Comparison of ENCODE assay signal across 8 mouse cellular contexts in genomic region chr11:75152603-75153557, GRCm38 (mm10). TPM values are rescaled to one million over a fixed set of nuclear protein-coding genes. Genes with fewer than 3 reads are reported as not detected.
A peak's percentile ranks its signal among the peaks of the same experiment; 100 is the strongest.
DNase-seq lines count a peak whose midpoint lies in the region; ATAC-seq and TF ChIP-seq lines count a peak whose summit lies in the region.

No protein-coding gene starts in this region.

- TF ChIP-seq POLR2A in kidney, adult 2 months (IDR thresholded peaks at IDR 0.05; ENCODE audit: low read depth, low read length): no peak
- no peak for TF ChIP-seq POLR2A in cerebellum, adult 2 months (IDR thresholded peaks at IDR 0.05; ENCODE audit: borderline replicate concordance, insufficient read depth, low read length)

- peaks cover 12% of the 10 kb centered on the region; the same call in 1 of the 2 replicates for H3K4me1 ChIP-seq in kidney, adult 2 months (ENCODE audit: control insufficient read depth, insufficient read depth, low read length)
- H3K4me1 ChIP-seq in cerebellum, adult 2 months (ENCODE audit: control insufficient read depth, insufficient read depth, low read length): peaks cover 38% of the 10 kb centered on the region
- peaks cover 13% of the 10 kb centered on the region for H3K4me1 ChIP-seq in liver, postnatal 0 days (ENCODE audit: insufficient read depth)

- DNase-seq in kidney, adult 2 months: peak; percentile 70
- no peak for DNase-seq in kidney, adult 11 months
- peak; percentile 80 to 89 for DNase-seq in cerebellum, adult 2 months
- peak; percentile 68 to 76 for DNase-seq in heart, postnatal 10 days
- DNase-seq in liver, postnatal 0 days: peak; percentile 46
- no peak for DNase-seq in urinary bladder, adult 18-20 months (ENCODE audit: low spot score in 2 of 2)
- DNase-seq in thymus, postnatal 0 days (ENCODE audit: low spot score): no peak
- no peak for DNase-seq in c-Kit-positive CD71-positive TER-119-positive erythroid progenitor cells, embryonic 14.5 days (ENCODE audit: low spot score)

- TF ChIP-seq EP300 in liver, postnatal 0 days (IDR thresholded peaks at IDR 0.05; ENCODE audit: low read depth): no peak

- H3K4me3 ChIP-seq in kidney, adult 2 months (ENCODE audit: insufficient read depth, low read depth, low read length): no peak overlapping the region
- H3K4me3 ChIP-seq in cerebellum, adult 2 months (replicated peaks; ENCODE audit: insufficient read depth, low read depth, low read length): no peak overlapping the region
- H3K4me3 ChIP-seq in liver, postnatal 0 days (ENCODE audit: low read depth, low read length): no peak overlapping the region

- peak overlapping the region; percentile 95 for H3K27ac ChIP-seq in kidney, adult 2 months (ENCODE audit: insufficient read depth, low read depth, low read length)
- H3K27ac ChIP-seq in cerebellum, adult 2 months (ENCODE audit: insufficient read depth, low read length): peak overlapping the region; percentile 36
- peak overlapping the region; percentile 67 for H3K27ac ChIP-seq in liver, postnatal 0 days (ENCODE audit: low read depth)

- no peaks in the 10 kb centered on the region for H3K27me3 ChIP-seq in kidney, adult 2 months (replicated peaks; ENCODE audit: control insufficient read depth, insufficient read depth, low read length)
- no peaks in the 10 kb centered on the region for H3K27me3 ChIP-seq in cerebellum, adult 2 months (ENCODE audit: control insufficient read depth, insufficient read depth, low read length)
- no peaks in the 10 kb centered on the region for H3K27me3 ChIP-seq in liver, postnatal 0 days (ENCODE audit: insufficient read depth, low read length)

- WGBS in kidney, adult 2 months: 61% methylated on average over 18 of the region's 18 CpGs
- WGBS in cerebellum, adult 2 months: 37% methylated on average over 18 of the region's 18 CpGs
- 54% methylated on average over 18 of the region's 18 CpGs for WGBS in liver, postnatal 0 days (ENCODE audit: insufficient replicate concordance)

- ATAC-seq in liver, postnatal 0 days: peak; percentile 61; the same call in 1 of the 2 replicates

- H3K36me3 ChIP-seq in kidney, adult 2 months (ENCODE audit: control insufficient read depth, insufficient read depth, low read length): 0 out of 2 replicates have a peak, but pooled peaks cover 2% of the 10 kb centered on the region
- peaks cover 11% of the 10 kb centered on the region; the same call in 1 of the 2 replicates for H3K36me3 ChIP-seq in liver, postnatal 0 days (replicated peaks; ENCODE audit: insufficient read depth, low read length)

- H3K9me3 ChIP-seq in liver, postnatal 0 days (ENCODE audit: low read length): no peaks in the 10 kb centered on the region

- no peak overlapping the region for H3K9ac ChIP-seq in liver, postnatal 0 days (replicated peaks)

- TF ChIP-seq CTCF in kidney, adult 2 months (conservative IDR thresholded peaks at IDR 0.05; ENCODE audit: insufficient read depth, insufficient read length, low read depth, low read length): no peak
- TF ChIP-seq CTCF in cerebellum, adult 2 months (IDR thresholded peaks at IDR 0.05; ENCODE audit: borderline replicate concordance, insufficient read depth, low read depth, low read length): no peak; the same call in 1 of the 2 replicates
- TF ChIP-seq CTCF in liver, postnatal 0 days (IDR thresholded peaks at IDR 0.05; ENCODE audit: low read depth): peak; percentile 12; the same call in 1 of the 2 replicates

- intact Hi-C loops in heart, postnatal 10 days (cut with DNase I): no loop called here

- H3K4me2 ChIP-seq in liver, postnatal 0 days (ENCODE audit: low read depth, low read length): no peak overlapping the region

RNA-seq across cellular contexts. Expression of gene Hic1, which starts 16.4 kb away (rescaled TPM):
- polyA plus RNA-seq in kidney, adult 2 months (2012; rRNA removed): 8.6 and 12.6 TPM in 2 replicates
- polyA plus RNA-seq in cerebellum, adult 2 months (2012; rRNA removed): 3.0 and 3.7 TPM in 2 replicates
- total RNA-seq in heart, postnatal 10 days (2021): 10 to 100 TPM; 36.3 to 48.5 TPM
- polyA plus RNA-seq in liver, postnatal 0 days (2015; fragmentation: Nextera tagmentation; extraction: Ambion mirVana): 1.1 and 1.5 TPM in 2 replicates
- 8.3 and 11.0 TPM in 2 replicates for polyA plus RNA-seq in thymus, postnatal 0 days (2015; fragmentation: Nextera tagmentation; extraction: Ambion mirVana)

RNA-seq across cellular contexts. Expression of gene Ovca2, which starts 25.8 kb away (rescaled TPM):
- polyA plus RNA-seq in kidney, adult 2 months (2012; rRNA removed): 18.6 and 33.7 TPM in 2 replicates
- polyA plus RNA-seq in cerebellum, adult 2 months (2012; rRNA removed): 15.3 and 16.3 TPM in 2 replicates
- total RNA-seq in heart, postnatal 10 days (2021): 1 to 10 TPM; 7.8 to 9.5 TPM
- polyA plus RNA-seq in liver, postnatal 0 days (2015; fragmentation: Nextera tagmentation; extraction: Ambion mirVana): 12.4 and 13.6 TPM in 2 replicates
- 34.2 and 37.7 TPM in 2 replicates for polyA plus RNA-seq in thymus, postnatal 0 days (2015; fragmentation: Nextera tagmentation; extraction: Ambion mirVana)

RNA-seq across cellular contexts. Expression of gene Dph1, which starts 38.2 kb away (rescaled TPM):
- 40.2 and 46.7 TPM in 2 replicates for polyA plus RNA-seq in kidney, adult 2 months (2012; rRNA removed)
- polyA plus RNA-seq in cerebellum, adult 2 months (2012; rRNA removed): 18.6 and 19.3 TPM in 2 replicates
- total RNA-seq in heart, postnatal 10 days (2021): 10 to 100 TPM; 13.9 to 15.6 TPM
- 10.9 and 13.0 TPM in 2 replicates for polyA plus RNA-seq in liver, postnatal 0 days (2015; fragmentation: Nextera tagmentation; extraction: Ambion mirVana)
- polyA plus RNA-seq in thymus, postnatal 0 days (2015; fragmentation: Nextera tagmentation; extraction: Ambion mirVana): 14.0 and 14.1 TPM in 2 replicates

RNA-seq across cellular contexts. Expression of gene Rtn4rl1, which starts 40.7 kb away (rescaled TPM):
- 11.3 and 12.7 TPM in 2 replicates for polyA plus RNA-seq in kidney, adult 2 months (2012; rRNA removed)
- polyA plus RNA-seq in cerebellum, adult 2 months (2012; rRNA removed): 23.9 and 28.6 TPM in 2 replicates
- total RNA-seq in heart, postnatal 10 days (2021): 10 to 100 TPM; 13.9 to 21.4 TPM
- 1.5 and 2.0 TPM in 2 replicates for polyA plus RNA-seq in liver, postnatal 0 days (2015; fragmentation: Nextera tagmentation; extraction: Ambion mirVana)
- 7.8 and 8.1 TPM in 2 replicates for polyA plus RNA-seq in thymus, postnatal 0 days (2015; fragmentation: Nextera tagmentation; extraction: Ambion mirVana)

Comparison
In these comparisons a context has a peak if more than half of its experiments do, and no peak if none do; other contexts are left out.
1. DNase-seq: peak in kidney, adult 2 months (single experiment), cerebellum, adult 2 months (2 of 2), heart, postnatal 10 days (2 of 2) and liver, postnatal 0 days (single experiment); none in kidney, adult 11 months (single experiment), urinary bladder, adult 18-20 months (0 of 2), thymus, postnatal 0 days (single experiment) and c-Kit-positive CD71-positive TER-119-positive erythroid progenitor cells, embryonic 14.5 days (single experiment).
2. H3K27ac ChIP-seq: peak in every context shown above with its lines; median percentile 95 in kidney, adult 2 months; 67 in liver, postnatal 0 days; 36 in cerebellum, adult 2 months.